Mouse (Mus musculus): ENCODE data around the gene Gm17584.
"Not testable (repeated sequence)": the region's sequence is repeated elsewhere in the genome, so short reads cannot be mapped to it uniquely, and the experiment has no call there.

DNA sequence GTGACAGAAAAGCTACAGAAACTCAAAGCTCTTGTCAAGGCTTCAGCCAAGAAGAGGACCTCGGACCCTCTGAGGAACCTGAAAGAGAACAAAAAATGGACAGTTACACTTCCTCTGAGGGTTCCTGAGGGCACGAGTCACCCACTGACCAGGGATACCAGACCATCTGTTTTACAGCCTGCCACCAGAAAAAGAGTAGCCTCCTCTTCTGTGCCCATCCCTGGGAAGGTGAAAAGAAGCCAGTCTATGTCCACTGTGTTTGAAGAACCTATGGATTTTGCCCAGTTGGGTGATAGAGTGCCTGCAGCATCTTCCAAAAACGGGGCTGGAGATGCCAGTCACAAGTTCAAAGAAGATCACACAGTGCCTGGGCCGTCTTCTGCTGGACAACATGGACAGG is at the start of gene Gm17584:
- not testable (repeated sequence) for TF ChIP-seq CTCF (IDR thresholded peaks at IDR 0.05; ENCODE audit: extremely low read depth, insufficient read depth, insufficient read length, insufficient replicate concordance); POLR2A (IDR thresholded peaks at IDR 0.05; ENCODE audit: low read depth, low read length)
